Mouse (Mus musculus) forebrain, embryonic 14.5 days (tissue): ENCODE data around the gene Gusb. TPM values are rescaled to one million over a fixed set of nuclear protein-coding genes. Genes with fewer than 3 reads are reported as not detected.
A peak's percentile ranks its signal among the peaks of the same experiment; 100 is the strongest.

Source experiments
- ATAC-seq: fragments of 200-750 bp; cut with Nextera tagmentation; 2 replicates; pipeline ENCODE4 v1.8.0; 2017; ENCODE audit warnings: mild to moderate bottlenecking, moderate library complexity
- DNase-seq: peaks from one replicate; pipeline ENCODE4 v3.0.0-alpha.2; 2015; ENCODE audit warnings: low spot score
- H3K27ac ChIP-seq: fragments of 300-500 bp; sonication (generic); 2 replicates; pipeline ENCODE4 v1.5.1; 2014; ENCODE audit warnings: low read depth, mild to moderate bottlenecking, control low read depth, low read length, moderate library complexity
- H3K27me3 ChIP-seq: fragments of 300-500 bp; sonication (generic); replicated peaks from 2 replicates; pipeline ENCODE4 v1.6.1; 2014; ENCODE audit warnings: low read length, control low read depth, mixed read lengths; ENCODE audit not compliant: control insufficient read depth, insufficient read depth
- H3K36me3 ChIP-seq: fragments of 300-500 bp; sonication (generic); 2 replicates; pipeline ENCODE4 v1.6.1; 2014; ENCODE audit warnings: low read length, control low read depth; ENCODE audit not compliant: control insufficient read depth, insufficient read depth
- H3K4me1 ChIP-seq: fragments of 300-500 bp; sonication (generic); 2 replicates; pipeline ENCODE4 v1.6.1; 2014; ENCODE audit warnings: antibody characterized with exemption, low read length, control low read depth; ENCODE audit not compliant: control insufficient read depth, insufficient read depth
- H3K4me2 ChIP-seq: fragments of 300-500 bp; sonication (generic); 2 replicates; pipeline ENCODE4 v1.6.1; 2014; ENCODE audit warnings: mild to moderate bottlenecking, control low read depth, low read length
- H3K4me3 ChIP-seq: fragments of 300-500 bp; sonication (generic); 2 replicates; pipeline ENCODE4 v1.5.1; 2014; ENCODE audit warnings: low read depth, low read length, control low read depth
- H3K9ac ChIP-seq: fragments of 300-500 bp; sonication (generic); 2 replicates; pipeline ENCODE4 v1.6.1; 2014; ENCODE audit warnings: mild to moderate bottlenecking, low read length, control low read depth, moderate library complexity
- H3K9me3 ChIP-seq: fragments of 300-500 bp; sonication (generic); replicated peaks from 2 replicates; pipeline ENCODE4 v1.6.1; 2016; ENCODE audit warnings: low read length, control low read depth, mixed read lengths; ENCODE audit not compliant: control insufficient read depth
- WGBS: fragments of 180-500 bp; shearing (Covaris S2); extraction: QIAGEN DNeasy Blood & Tissue Kit; methylation state at CpG from one replicate; pipeline ENCODE4 v1.1.7; 2014; 5-methylcytosine and 5-hydroxymethylcytosine counted together
- polyA plus RNA-seq: library from polyadenylated mRNA; unstranded; fragments of >200 nt; fragmentation: Nextera tagmentation; extraction: Ambion mirVana; gene quantifications from 2 replicates; pipeline ENCODE4 v1.2.1, GENCODE M21; 2014

Gene Gusb
- polyA plus RNA-seq, 1 experiment from 2014 or later, result 21.4 TPM

GRCm38 (mm10) chr5:129974354-129974753 is 28.5 kb downstream of the Gusb start:
- ATAC-seq (no peak), DNase-seq (no peak)
- H3K27me3 ChIP-seq, result no peaks in the 10 kb centered on the region
- H3K9ac ChIP-seq, result no peak overlapping the region
- H3K4me3 ChIP-seq, result no peak overlapping the region
- no peaks in the 10 kb centered on the region for H3K9me3 ChIP-seq
- WGBS, result 89% methylated on average over 4 of the region's 4 CpGs
- peaks cover 5% of the 10 kb centered on the region for H3K36me3 ChIP-seq
- no peak overlapping the region for H3K4me2 ChIP-seq
- H3K4me1 ChIP-seq, result no peaks in the 10 kb centered on the region
- no peak overlapping the region for H3K27ac ChIP-seq

GRCm38 (mm10) chr5:129971491-129971890 is 31.4 kb downstream of the Gusb start:
- no peaks in the 10 kb centered on the region for H3K4me1 ChIP-seq
- no peak overlapping the region for H3K4me3 ChIP-seq
- no peaks in the 10 kb centered on the region for H3K27me3 ChIP-seq
- ATAC-seq (no peak), DNase-seq (no peak)
- no peak overlapping the region for H3K4me2 ChIP-seq
- no peak overlapping the region for H3K9ac ChIP-seq
- WGBS, result 88% methylated on average over 4 of the region's 4 CpGs
- peaks cover 5% of the 10 kb centered on the region for H3K36me3 ChIP-seq
- no peaks in the 10 kb centered on the region for H3K9me3 ChIP-seq
- no peak overlapping the region for H3K27ac ChIP-seq

GRCm38 (mm10) chr5:129968417-129968816 is 34.4 kb downstream of the Gusb start:
- Histone ChIP-seq H3K36me3 (peaks cover 5% of the 10 kb centered on the region), H3K4me1 (no peaks in the 10 kb centered on the region), H3K4me3 (no peak overlapping the region), H3K9ac (no peak overlapping the region), H3K27ac (no peak overlapping the region), H3K27me3 (no peaks in the 10 kb centered on the region), H3K9me3 (no peaks in the 10 kb centered on the region), H3K4me2 (no peak overlapping the region)
- 87% methylated on average over 7 of the region's 7 CpGs for WGBS
- DNase-seq (no peak), ATAC-seq (no peak)

GRCm38 (mm10) chr5:129966448-129966847 is 36.4 kb downstream of the Gusb start:
- Histone ChIP-seq H3K4me2 (no peak overlapping the region), H3K4me1 (no peaks in the 10 kb centered on the region), H3K4me3 (no peak overlapping the region), H3K9ac (no peak overlapping the region), H3K27me3 (no peaks in the 10 kb centered on the region), H3K36me3 (no peaks in the 10 kb centered on the region), H3K27ac (no peak overlapping the region), H3K9me3 (no peaks in the 10 kb centered on the region)
- WGBS, result 24% methylated on average over 3 of the region's 3 CpGs
- no peak for DNase-seq
- no peak for ATAC-seq

GRCm38 (mm10) chr5:129963224-129963623 is 39.6 kb downstream of the Gusb start:
- H3K4me2 ChIP-seq, result no peak overlapping the region
- no peaks in the 10 kb centered on the region for H3K27me3 ChIP-seq
- H3K4me3 ChIP-seq, result no peak overlapping the region
- no peak for ATAC-seq
- DNase-seq, result peak; percentile 13
- no peaks in the 10 kb centered on the region for H3K36me3 ChIP-seq
- H3K27ac ChIP-seq, result no peak overlapping the region
- no peaks in the 10 kb centered on the region for H3K9me3 ChIP-seq
- H3K9ac ChIP-seq, result no peak overlapping the region
- H3K4me1 ChIP-seq, result no peaks in the 10 kb centered on the region
- WGBS, result 22% methylated on average over 4 of the region's 4 CpGs

- Histone ChIP-seq H3K4me1 (no peaks in the 10 kb centered on the region), H3K36me3 (no peaks in the 10 kb centered on the region), H3K9me3 (no peaks in the 10 kb centered on the region), H3K4me3 (no peak overlapping the region), H3K9ac (no peak overlapping the region), H3K27me3 (no peaks in the 10 kb centered on the region), H3K27ac (no peak overlapping the region), H3K4me2 (no peak overlapping the region)
- DNase-seq (no peak), ATAC-seq (no peak)
- 73% methylated on average over 6 of the region's 6 CpGs for WGBS
These were observed 47.1 kb downstream of the Gusb start for GRCm38 (mm10) chr5:129955792-129956191.

GRCm38 (mm10) chr5:129954473-129955254 is 48.2 kb downstream of the Gusb start:
- H3K4me1 ChIP-seq, result no peaks in the 10 kb centered on the region
- no peak overlapping the region for H3K4me3 ChIP-seq
- no peaks in the 10 kb centered on the region for H3K27me3 ChIP-seq
- no peak for ATAC-seq
- H3K4me2 ChIP-seq, result no peak overlapping the region
- no peak for DNase-seq
- no peaks in the 10 kb centered on the region for H3K9me3 ChIP-seq
- WGBS, result 89% methylated on average over 5 of the region's 5 CpGs
- H3K9ac ChIP-seq, result no peak overlapping the region
- H3K27ac ChIP-seq, result no peak overlapping the region
- H3K36me3 ChIP-seq, result no peaks in the 10 kb centered on the region

GRCm38 (mm10) chr5:129952143-129952542 is 50.7 kb downstream of the Gusb start:
- Histone ChIP-seq H3K4me3 (no peak overlapping the region), H3K36me3 (no peaks in the 10 kb centered on the region), H3K4me1 (no peaks in the 10 kb centered on the region), H3K9me3 (no peaks in the 10 kb centered on the region), H3K27me3 (no peaks in the 10 kb centered on the region), H3K9ac (no peak overlapping the region), H3K4me2 (no peak overlapping the region), H3K27ac (no peak overlapping the region)
- WGBS, result 97% methylated on average over 4 of the region's 4 CpGs
- DNase-seq, result no peak
- ATAC-seq, result no peak

- 94% methylated on average over 2 of the region's 2 CpGs for WGBS
- Histone ChIP-seq H3K36me3 (0 out of 2 replicates have a peak, but pooled peaks cover 6% of the 10 kb centered on the region), H3K27ac (no peak overlapping the region), H3K9ac (no peak overlapping the region), H3K9me3 (no peaks in the 10 kb centered on the region), H3K4me3 (no peak overlapping the region), H3K27me3 (no peaks in the 10 kb centered on the region), H3K4me1 (0 out of 2 replicates have a peak, but pooled peaks cover 6% of the 10 kb centered on the region), H3K4me2 (no peak overlapping the region)
- DNase-seq (no peak), ATAC-seq (no peak)
These were observed 55.3 kb downstream of the Gusb start for GRCm38 (mm10) chr5:129947528-129948033.
